Mouse (Mus musculus) G1E (cell line): ENCODE measurements around the gene Sema5a.

Experiments
- CTCF ChIP-seq: IDR thresholded peaks from 2 replicates; pipeline ENCODE4 v1.5.1; 2012; ENCODE audit warnings: low read depth, low read length, inconsistent platforms, mixed read lengths
- GATA1 ChIP-seq: IDR thresholded peaks from 2 replicates; pipeline ENCODE4 v1.6.1; 2012; ENCODE audit warnings: borderline replicate concordance, low read length, inconsistent platforms, mixed read lengths

- TF ChIP-seq CTCF (no peak), GATA1 (no peak)
These were observed 250.3 kb downstream of the Sema5a start for GRCm38 (mm10) chr15:32494899-32495298.
